Mouse (Mus musculus) liver, postnatal 0 days (tissue): ENCODE measurements at regions not wholly inside any gene's neighbourhood (a gene's known extent, or its start where the extent isn't known, plus 50 kb on each side); places are given as distances from the start of the nearest gene placed in this dataset.

Experiments
- CTCF ChIP-seq: sonication (generic); IDR thresholded peaks from 2 replicates; pipeline ENCODE4 v1.5.1; 2016; ENCODE audit warnings: antibody characterized with exemption, low read depth
- EP300 ChIP-seq: IDR thresholded peaks from 2 replicates; pipeline ENCODE4 v1.6.1; 2016; ENCODE audit warnings: antibody characterized with exemption, low read depth, mild to moderate bottlenecking

DNA sequence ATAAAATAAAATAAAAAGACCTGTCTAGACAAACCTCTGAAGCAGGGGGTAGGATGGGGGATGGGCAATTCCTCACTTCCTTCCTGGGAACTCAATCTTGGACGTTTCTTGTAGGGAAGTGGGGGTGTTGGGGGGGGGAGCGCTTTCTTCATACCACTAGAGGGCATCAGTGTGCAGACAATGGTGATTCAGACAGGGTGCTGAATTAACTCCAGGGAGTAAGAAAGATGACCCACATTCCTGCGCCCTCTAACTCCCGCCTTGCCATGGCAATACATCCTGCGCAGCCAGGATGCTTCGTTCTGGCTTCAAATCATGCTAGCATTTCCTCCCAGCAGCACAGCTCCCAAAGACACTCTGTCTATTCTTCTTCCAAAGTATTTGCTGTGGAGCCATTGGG is 87.4 kb upstream of the Shisa6 start:
- peak; percentile 45 for TF ChIP-seq CTCF
- TF ChIP-seq EP300, result no peak
